Mouse (Mus musculus) left cerebral cortex, adult 11 months (tissue): ENCODE results near the gene Enc1.

ENCODE experiments used
- DNase-seq: peaks from one replicate; pipeline ENCODE4 v3.0.0; 2022; ENCODE audit warnings: low spot score

Enc1 gene

DNA sequence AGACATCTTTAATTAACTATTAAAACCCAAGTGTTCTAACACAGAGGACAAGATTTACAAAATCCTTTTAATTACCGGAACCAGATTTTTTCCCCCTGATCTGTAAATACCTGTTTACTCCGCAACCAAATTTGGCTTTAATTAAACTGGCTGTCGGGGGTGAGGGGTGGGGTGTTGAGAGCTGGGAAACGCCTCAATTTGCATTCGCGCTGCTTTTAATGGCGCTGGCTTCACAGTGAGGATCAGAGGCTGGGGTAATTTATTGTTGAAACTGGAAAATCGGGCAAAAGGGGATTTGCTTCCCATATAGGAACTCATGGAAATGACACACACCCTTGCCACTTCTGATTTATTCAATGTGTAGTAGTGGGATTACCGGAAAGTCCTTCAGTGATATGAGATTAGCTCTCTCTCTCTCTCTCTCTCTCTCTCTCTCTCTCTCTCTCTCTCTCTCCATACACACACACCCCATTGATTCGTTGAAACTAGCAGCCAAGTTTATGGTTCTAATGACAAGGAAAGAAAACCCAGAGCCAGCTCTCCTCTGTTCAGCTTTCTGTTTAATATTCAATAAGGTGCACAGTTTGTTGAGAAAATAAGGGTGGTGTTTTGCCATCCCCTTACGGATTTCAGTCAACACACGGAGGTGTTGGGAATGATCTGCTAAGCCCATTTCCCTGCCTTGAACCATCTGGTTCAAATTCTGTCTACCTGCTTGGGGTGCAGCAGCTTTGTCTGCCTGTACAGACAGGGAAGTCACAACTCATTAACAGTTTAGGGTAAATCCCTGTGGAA lies 51.7 kb downstream of the Enc1 start:
- no peak for DNase-seq

DNA sequence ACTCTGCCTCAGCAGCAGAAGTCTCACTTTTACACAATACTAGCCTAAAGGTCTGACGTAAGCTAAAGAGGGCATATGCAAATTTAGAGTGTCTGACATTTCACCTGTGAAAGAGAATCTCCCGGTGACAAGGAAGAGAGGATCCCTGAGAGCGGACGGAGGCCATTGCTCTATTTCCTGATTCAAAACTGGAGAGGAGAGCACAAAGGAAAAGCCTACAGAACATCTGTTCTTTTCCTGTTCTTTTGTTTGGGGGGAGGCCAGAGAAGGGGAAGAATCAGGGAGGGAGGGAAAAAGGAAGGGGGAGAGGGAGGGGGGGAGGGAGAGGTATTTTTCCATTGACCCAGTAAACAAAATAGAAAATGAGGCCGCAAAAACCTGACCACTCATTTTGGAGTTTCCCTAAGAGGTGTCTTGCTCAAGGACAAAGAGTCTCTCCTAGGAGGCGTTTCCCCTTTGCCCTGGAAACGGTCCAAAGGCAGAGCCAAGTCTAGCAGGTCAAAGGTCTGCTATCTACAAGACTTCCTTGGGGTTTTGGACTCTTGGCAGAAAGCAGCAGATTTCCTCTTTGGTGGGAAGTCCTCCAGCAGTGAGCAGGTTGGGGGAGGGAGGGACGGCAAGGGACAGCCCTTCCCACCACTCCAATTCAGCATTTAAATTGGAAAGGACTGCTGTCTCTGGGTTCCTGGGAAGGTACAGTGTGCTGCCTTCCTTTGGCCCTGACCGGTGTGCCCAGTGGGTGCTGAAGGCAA lies 54.4 kb downstream of the Enc1 start:
- no peak for DNase-seq

DNA sequence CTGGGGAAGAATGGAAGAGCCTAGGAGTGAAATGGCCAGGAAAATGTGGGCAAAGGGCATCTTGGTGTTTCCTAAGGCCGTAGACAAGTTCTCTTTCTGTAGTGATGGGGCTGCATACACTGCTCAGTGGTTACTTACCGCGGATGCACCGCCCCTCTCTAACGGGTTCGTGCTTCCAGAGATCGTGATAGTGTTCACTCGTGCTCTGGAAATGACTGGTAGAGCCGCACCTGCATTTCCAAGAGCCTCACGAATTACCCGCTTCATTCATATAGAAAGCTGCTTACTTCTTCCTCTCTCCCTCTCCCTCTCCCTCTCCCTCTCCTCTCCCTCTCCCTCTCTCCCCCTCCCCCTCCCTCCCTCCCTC lies 54.9 kb downstream of the Enc1 start:
- DNase-seq = no peak

DNA sequence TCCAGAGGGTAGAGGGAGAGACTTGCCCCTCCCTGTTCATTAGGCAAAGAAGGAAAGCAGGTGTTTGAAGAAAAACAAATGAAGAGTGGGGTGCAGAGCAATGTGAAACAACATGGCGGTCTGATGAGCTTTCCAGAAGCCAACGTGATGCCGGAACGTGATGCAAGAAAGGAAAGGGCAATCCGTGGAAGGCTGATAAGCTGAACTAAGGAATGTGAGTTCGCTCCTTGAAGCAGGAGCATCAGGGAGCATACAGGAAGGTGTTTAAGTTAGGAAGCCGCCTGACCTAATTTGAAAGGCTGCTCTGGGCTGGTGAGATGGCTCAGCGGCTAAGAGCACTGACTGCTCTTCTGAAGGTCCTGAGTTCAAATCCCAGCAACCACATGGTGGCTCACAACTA lies 55.4 kb downstream of the Enc1 start:
- no peak for DNase-seq

DNA sequence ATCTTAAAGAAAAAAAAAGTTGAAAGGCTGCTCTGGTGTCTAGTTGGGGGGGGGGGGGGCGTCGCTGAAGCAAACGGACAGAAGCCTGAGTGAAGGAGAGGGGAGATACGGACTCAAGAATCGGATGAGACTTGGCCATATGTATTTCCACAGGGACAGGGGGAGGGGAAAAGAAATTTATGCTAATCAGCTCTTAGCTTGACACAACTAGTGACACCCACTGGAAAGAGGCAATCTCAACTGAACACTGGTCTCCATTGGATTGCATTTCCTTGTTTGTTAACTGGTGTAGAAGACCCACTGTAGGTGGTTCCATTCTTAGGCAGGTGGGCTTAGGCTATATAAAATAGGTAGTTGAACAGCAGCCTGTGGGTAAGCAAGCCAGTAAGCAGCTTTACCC lies 55.9 kb downstream of the Enc1 start:
- DNase-seq = no peak

DNA sequence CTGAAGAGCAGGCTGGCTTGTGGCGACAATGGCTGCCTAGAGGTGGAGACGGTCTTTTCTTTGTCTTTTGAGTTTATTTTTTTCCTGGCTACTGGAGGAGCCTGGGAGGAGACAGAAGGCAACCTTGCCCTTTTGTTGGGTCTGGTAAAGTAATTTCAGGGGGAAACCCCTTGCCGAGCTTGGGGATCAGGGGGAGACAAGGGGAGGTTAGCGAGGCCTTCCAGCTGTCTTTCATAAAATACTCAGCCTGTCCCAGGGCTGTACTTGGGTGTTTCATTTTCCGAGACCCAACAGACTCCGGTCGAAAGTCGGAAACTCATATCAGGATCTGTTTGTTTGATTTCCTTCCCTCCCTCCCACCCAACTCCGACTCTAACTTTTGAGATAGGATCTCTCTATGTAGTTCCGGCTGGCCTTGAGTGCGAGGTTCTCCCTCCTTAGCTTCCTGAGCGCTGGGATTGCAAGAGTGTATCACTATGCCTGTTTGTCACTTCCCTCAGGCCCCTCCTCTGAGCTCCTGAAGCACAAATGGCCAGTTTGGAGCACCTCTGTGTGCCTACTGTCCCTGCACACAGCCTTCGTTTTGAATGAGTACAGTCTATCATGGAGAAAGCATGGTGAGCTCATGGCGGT lies 56.6 kb downstream of the Enc1 start:
- DNase-seq = no peak

DNA sequence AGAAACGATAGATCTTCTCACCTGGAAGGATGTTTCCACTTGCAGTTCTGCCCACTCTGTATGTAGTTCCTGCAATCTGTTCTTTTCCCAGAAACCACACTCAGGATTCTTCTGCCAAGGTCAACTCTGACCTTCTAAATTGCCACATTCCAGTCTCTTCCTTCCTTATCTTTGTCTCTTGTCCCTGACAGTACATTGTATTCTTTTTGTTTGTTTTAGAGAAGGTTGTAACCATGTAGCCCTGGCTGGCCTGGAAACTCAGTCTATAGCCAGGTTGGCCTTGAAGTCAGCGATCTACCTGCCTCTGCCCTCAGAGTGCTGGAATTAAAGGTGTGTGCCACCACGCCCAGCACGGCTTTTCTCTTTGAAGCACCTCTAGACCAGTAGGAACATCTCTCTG lies 58.0 kb downstream of the Enc1 start:
- DNase-seq = no peak

DNA sequence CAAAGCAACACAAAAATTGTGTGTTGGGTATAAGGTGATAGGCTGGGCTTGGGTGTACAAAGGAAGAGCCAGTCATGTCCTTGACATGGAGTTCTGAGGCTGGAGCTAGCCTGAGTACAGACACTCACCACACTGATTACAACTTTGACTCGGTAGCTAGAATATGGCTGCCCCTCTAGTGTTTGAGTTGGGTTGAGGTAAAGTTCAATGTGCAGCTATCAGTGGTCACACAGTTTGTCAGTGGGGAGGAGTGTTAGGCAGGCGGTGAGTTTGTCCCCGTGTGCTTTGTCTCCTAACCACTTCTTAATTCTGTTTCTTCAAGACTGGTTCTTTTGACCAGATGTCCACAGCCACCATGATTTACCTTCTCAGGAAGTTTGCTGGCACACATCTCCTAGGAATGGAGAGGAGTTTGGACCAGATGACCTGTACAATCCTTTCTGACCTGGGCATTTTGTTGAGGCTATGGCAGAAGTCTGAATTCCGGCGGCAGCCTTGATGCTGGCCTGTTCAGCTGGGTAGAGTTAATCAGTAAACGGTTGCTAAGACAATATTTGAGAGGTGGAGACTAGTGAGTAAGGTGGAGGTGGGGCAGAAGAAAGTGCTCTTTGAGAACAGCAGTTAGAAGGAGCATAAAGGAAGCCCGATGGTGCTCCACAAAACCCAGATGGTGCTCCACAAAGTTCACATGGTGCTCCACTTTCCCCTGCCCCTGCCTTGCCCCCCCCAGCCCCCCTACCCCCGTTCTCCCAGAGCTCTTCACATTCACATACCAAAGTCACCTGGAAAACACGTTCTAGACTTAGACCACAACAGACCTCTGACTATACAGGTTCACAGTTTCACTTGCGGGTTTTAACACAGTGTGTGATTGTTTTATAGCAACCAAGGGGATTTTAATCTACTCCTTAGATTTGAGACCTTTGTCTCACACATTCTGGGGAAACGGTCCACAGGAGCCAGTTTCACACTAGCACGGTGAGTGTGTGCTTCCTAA lies 59.3 kb downstream of the Enc1 start:
- no peak for DNase-seq
